Mouse (Mus musculus) embryonic facial prominence, embryonic 11.5 days (tissue): ENCODE measurements at regions not wholly inside any gene's neighbourhood (a gene's known extent, or its start where the extent isn't known, plus 50 kb on each side); places are given as distances from the start of the nearest gene placed in this dataset.
"Not testable (repeated sequence)": the region's sequence is repeated elsewhere in the genome, so short reads cannot be mapped to it uniquely, and the experiment has no call there.

Source experiments
- ATAC-seq: fragments of 200-750 bp; cut with Nextera tagmentation; replicated peaks from 2 replicates; pipeline ENCODE4 v1.8.0; 2017; ENCODE audit warnings: low read depth; ENCODE audit not compliant: insufficient number of reproducible peaks, low FRiP score, low TSS enrichment
- DNase-seq: peaks from one replicate; pipeline ENCODE4 v3.0.0-alpha.2; 2015; ENCODE audit warnings: low spot score
- H3K27ac ChIP-seq: fragments of 300-500 bp; sonication (generic); replicated peaks from 2 replicates; pipeline ENCODE4 v1.5.1; 2014; ENCODE audit warnings: mild to moderate bottlenecking, low read depth, low read length, control low read depth
- H3K27me3 ChIP-seq: fragments of 300-500 bp; sonication (generic); 2 replicates; pipeline ENCODE4 v1.6.1; 2014; ENCODE audit warnings: mild to moderate bottlenecking, low read length, moderate library complexity, mixed read lengths; ENCODE audit not compliant: control insufficient read depth, insufficient read depth
- H3K36me3 ChIP-seq: fragments of 300-500 bp; sonication (generic); replicated peaks from 2 replicates; pipeline ENCODE4 v1.6.1; 2014; ENCODE audit warnings: low read depth, mild to moderate bottlenecking, low read length, moderate library complexity, mixed read lengths; ENCODE audit not compliant: control insufficient read depth, insufficient read depth
- H3K4me1 ChIP-seq: fragments of 300-500 bp; sonication (generic); 2 replicates; pipeline ENCODE4 v1.6.1; 2014; ENCODE audit warnings: low read length, mixed read lengths; ENCODE audit not compliant: control insufficient read depth, insufficient read depth
- H3K4me2 ChIP-seq: fragments of 300-500 bp; sonication (generic); 2 replicates; pipeline ENCODE4 v1.6.1; 2014; ENCODE audit warnings: low read depth, mild to moderate bottlenecking, control low read depth, low read length, moderate library complexity
- H3K4me3 ChIP-seq: fragments of 300-500 bp; sonication (generic); 2 replicates; pipeline ENCODE4 v1.5.1; 2014; ENCODE audit warnings: low read depth, low read length, control low read depth
- H3K9ac ChIP-seq: fragments of 300-500 bp; sonication (generic); replicated peaks from 2 replicates; pipeline ENCODE4 v1.6.1; 2014; ENCODE audit warnings: mild to moderate bottlenecking, control low read depth, low read length
- H3K9me3 ChIP-seq: fragments of 300-500 bp; sonication (generic); replicated peaks from 2 replicates; pipeline ENCODE4 v1.6.1; 2016; ENCODE audit warnings: mild to moderate bottlenecking, low read length, inconsistent platforms, mixed read lengths; ENCODE audit not compliant: control insufficient read depth
- whole genome bisulfite sequencing: fragments of 180-500 bp; shearing (Covaris S2); extraction: QIAGEN DNeasy Blood & Tissue Kit; methylation state at CpG from one replicate; pipeline ENCODE4 v1.1.7; 2014; 5-methylcytosine and 5-hydroxymethylcytosine counted together

DNA sequence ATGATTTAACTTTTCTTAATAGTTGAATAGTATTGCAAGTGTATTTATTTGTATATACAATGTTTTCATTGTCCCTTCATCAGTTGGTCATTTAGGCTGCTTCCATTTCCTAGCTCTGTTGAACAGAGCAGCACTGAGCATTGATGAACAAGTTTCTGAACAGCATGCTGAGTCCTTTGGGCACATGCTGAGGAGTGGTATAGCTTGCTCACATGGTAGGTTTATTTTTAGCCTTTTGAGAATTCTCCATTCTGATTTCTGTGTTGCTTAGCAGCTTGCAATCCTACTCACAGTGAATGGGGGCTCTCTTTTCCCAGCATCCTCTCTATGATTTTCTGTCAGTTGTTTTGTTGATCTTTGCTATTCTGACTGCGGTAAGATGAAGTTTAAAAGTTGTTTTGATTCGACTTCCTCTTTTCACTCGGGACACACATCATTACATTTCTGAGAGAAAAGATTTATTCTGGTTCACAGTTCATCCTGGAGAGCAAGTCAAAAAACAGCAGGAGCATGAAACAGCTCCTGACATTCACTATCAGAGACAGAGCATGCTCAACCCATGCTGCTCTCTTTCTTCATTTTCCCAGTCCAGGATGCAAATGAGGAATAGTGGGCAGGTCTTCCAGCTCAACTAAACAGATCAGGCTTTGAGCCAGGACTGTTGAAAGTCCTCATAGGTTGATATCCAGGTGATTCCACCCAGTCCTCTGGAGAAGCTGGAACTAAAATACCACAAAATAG, 413.1 kb downstream of the Gm37988 start:
- no peaks in the 10 kb centered on the region for H3K36me3 ChIP-seq
- H3K9ac ChIP-seq = no peak overlapping the region
- no peak overlapping the region for H3K27ac ChIP-seq
- H3K9me3 ChIP-seq = no peaks in the 10 kb centered on the region
- ATAC-seq = no peak
- no peak overlapping the region for H3K4me2 ChIP-seq
- no peak for DNase-seq
- no peaks in the 10 kb centered on the region for H3K4me1 ChIP-seq
- 70% methylated on average over 3 of the region's 3 CpGs for WGBS
- H3K4me3 ChIP-seq = no peak overlapping the region
- H3K27me3 ChIP-seq = no peaks in the 10 kb centered on the region

DNA sequence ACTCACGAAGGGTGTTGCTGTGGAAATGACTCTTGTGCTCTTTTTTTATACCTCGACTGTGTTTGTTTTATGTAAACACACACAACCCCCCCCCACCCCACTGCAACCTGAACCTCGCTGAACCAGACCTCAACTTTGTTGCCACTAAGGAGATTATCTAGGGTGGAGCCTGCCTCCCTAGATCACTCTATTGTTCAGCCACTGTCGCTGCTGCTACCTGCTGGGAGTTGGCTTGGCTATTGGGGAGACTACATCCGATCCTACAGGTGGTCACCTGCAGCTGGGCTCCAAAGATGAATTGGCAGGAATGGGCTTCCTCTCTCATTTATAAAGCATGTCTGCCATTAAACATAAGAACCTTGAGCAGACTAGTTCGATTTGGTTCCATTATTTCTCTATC, 420.2 kb downstream of the Gm37988 start:
- no peak overlapping the region for H3K4me3 ChIP-seq
- no peak overlapping the region for H3K27ac ChIP-seq
- H3K4me1 ChIP-seq = no peaks in the 10 kb centered on the region
- H3K9me3 ChIP-seq = no peaks in the 10 kb centered on the region
- H3K4me2 ChIP-seq = no peak overlapping the region
- no peaks in the 10 kb centered on the region for H3K27me3 ChIP-seq
- no peaks in the 10 kb centered on the region for H3K36me3 ChIP-seq
- DNase-seq = no peak
- no peak overlapping the region for H3K9ac ChIP-seq
- 23% methylated on average over 6 of the region's 6 CpGs for WGBS
- ATAC-seq = no peak

DNA sequence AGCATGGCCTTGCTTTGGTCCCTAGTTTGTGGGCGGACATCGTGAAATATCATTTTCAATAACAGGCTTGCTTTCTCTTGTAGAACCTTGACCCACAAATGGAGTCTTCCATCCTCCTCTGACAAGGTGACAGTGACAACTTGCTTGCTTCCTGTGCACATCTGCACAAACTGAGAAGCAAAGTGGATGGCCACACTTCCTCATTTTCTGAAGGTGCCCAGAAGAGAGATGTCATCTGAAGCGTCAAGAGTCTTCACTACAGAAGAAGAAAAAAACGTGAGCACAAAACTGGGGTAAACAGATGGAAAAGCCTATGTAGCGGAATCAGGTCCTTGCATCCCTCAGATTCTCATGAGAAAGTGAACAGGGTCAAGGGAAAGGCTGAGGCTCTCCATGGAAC, 423.5 kb downstream of the Gm37988 start:
- Histone ChIP-seq H3K27me3 (no peaks in the 10 kb centered on the region), H3K36me3 (no peaks in the 10 kb centered on the region), H3K4me2 (no peak overlapping the region), H3K27ac (no peak overlapping the region), H3K4me3 (no peak overlapping the region), H3K9ac (no peak overlapping the region), H3K4me1 (no peaks in the 10 kb centered on the region), H3K9me3 (no peaks in the 10 kb centered on the region)
- WGBS = 86% methylated on average over 5 of the region's 5 CpGs
- no peak for DNase-seq
- no peak for ATAC-seq

DNA sequence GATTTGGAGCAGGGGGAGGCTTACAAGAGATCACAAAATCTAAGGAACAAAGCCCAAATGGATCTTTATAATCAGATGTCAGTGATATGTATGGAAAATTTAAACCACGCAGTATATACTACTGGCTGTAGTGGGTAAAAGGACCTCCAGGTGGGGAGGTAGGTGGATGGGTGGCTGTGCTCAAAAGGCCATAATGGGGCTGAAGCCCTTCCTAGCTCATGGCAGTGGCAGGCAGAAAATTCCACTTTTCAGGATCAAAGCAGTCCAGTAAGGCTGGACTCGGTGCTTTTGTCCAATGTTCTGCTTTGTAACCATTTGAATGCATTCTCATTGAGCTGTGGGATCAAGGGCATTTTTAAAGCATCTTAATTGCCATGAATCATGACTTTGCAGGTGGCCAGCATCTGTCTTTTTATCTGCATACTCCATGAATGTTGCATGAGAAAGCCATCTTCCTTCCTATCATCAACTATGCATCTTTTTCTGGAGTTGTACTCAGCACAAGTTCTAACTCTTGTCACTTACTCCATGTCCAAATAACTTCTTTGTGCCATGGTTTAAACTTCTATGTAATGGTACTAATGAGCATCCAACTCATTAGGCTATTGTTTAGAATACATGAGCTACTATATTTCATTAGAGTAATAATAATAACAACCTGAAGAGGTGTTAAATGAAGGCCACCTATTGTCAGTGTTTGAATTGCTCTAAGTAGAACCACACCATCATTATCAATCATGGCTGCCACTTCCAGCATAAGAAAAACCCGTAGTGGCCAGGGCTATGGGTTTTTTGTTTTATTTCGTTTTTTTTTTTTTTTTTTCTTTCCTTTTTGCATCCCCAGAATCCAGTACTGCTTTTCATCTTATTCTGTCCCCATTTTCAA, 424.5 kb downstream of the Gm37988 start:
- H3K4me1 ChIP-seq = no peaks in the 10 kb centered on the region
- H3K9me3 ChIP-seq = no peaks in the 10 kb centered on the region
- H3K9ac ChIP-seq = no peak overlapping the region
- ATAC-seq = no peak
- no peak for DNase-seq
- no peaks in the 10 kb centered on the region for H3K36me3 ChIP-seq
- H3K27ac ChIP-seq = no peak overlapping the region
- no peak overlapping the region for H3K4me3 ChIP-seq
- 48% methylated on average over 4 of the region's 4 CpGs for WGBS
- no peak overlapping the region for H3K4me2 ChIP-seq
- H3K27me3 ChIP-seq = no peaks in the 10 kb centered on the region

DNA sequence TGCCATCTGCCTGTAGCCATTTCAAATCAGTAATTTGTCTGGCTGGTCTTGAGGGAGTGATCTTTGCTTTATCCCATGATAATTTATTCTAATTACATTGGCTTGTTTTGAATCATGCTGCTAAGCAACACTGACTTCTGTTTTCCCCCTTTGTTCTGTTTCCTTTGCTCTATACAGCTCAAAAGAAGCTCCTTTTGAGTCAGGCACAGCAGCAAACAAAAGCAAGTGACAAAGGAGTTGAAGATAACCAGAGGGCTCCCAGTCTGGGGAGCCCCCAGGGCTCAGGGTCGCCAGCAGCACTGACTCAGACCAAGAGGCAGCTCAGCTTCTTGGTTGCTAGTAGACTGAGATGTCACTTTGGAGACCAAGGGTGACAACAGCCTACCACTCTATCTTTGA, 425.2 kb downstream of the Gm37988 start:
- no peaks in the 10 kb centered on the region for H3K9me3 ChIP-seq
- H3K9ac ChIP-seq = no peak overlapping the region
- peak; percentile 82 for ATAC-seq
- no peak overlapping the region for H3K27ac ChIP-seq
- H3K4me2 ChIP-seq = no peak overlapping the region
- H3K4me3 ChIP-seq = no peak overlapping the region
- H3K27me3 ChIP-seq = no peaks in the 10 kb centered on the region
- no peak for DNase-seq
- no peaks in the 10 kb centered on the region for H3K4me1 ChIP-seq
- WGBS = 8% methylated on average over 1 of the region's 1 CpGs
- no peaks in the 10 kb centered on the region for H3K36me3 ChIP-seq

DNA sequence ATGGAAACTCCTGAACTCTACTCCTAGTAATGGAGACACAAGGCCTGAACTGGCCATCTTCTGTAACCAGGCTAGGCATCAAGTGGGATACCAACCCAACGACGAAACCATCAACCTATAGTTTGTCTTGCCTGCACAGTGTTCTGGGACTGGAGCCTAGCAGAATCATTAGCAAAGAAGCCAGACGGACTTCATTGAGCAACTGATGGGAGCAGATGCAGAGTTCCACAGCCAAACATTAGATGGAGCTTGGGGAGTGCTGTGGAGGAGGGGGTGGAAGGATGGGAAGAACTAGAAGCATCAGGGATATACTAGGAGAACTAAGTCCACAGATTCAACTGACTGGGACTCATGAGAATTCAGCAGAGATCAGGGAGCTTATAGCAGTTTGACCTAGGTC, 435.5 kb downstream of the Gm37988 start:
- ATAC-seq = no peak
- WGBS = 87% methylated on average over 3 of the region's 3 CpGs

DNA sequence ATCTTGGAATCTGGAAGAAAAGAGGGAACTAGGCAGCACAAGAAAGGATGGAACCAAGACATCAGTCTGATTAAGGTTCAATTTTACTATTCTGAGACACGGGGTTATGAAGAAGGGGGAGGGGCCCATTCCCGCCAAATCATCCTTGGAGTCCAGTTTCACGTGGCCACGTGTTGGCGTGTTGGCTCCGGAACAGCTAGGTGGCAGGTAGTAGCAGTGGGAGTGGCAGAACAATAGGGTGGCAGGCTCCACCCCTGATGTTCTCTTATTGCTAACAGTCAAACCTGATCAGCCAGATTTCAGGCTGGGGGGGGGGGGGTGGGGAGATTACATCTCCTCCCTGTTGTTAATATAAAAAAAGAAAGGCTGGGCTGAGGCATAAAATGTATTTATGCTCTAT, 453.2 kb downstream of the Gm37988 start:
- not testable (repeated sequence) for H3K9me3 ChIP-seq, H3K36me3 ChIP-seq, ATAC-seq, H3K27me3 ChIP-seq, DNase-seq, H3K9ac ChIP-seq, H3K27ac ChIP-seq, H3K4me2 ChIP-seq, H3K4me3 ChIP-seq, H3K4me1 ChIP-seq
- WGBS = 54% methylated on average over 6 of the region's 6 CpGs

More for the DNA sequence above, 435.5 kb downstream of the Gm37988 start:
- Histone ChIP-seq H3K9ac (no peak overlapping the region), H3K36me3 (no peaks in the 10 kb centered on the region), H3K27me3 (no peaks in the 10 kb centered on the region), H3K9me3 (no peaks in the 10 kb centered on the region), H3K4me2 (no peak overlapping the region), H3K4me1 (no peaks in the 10 kb centered on the region), H3K27ac (no peak overlapping the region), H3K4me3 (no peak overlapping the region)
- DNase-seq = no peak

DNA sequence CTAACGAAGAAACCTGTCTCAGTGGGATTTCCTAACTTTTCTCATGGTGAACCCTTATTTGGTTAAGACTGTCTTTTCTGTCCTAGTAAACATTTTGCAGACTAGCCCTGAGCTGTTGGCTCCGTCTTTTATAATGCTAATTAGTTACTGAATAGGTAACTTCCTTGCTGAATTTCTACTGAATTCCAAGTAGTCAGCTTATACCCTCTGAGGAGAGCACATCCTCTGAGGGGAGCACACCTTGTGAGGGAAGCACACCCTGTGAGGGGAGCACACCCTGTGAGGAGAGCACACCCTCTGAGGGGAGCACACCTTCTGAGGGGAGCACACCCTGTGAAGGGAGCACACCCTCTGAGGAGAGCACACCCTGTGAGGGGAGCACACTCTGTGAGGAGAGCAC, 453.6 kb downstream of the Gm37988 start:
- DNase-seq, H3K36me3 ChIP-seq, ATAC-seq, H3K4me2 ChIP-seq, H3K9ac ChIP-seq, H3K4me1 ChIP-seq, H3K9me3 ChIP-seq, H3K27ac ChIP-seq, H3K4me3 ChIP-seq, H3K27me3 ChIP-seq: not testable (repeated sequence)
- 65% methylated on average over 2 of the region's 2 CpGs for WGBS
